Mouse (Mus musculus) adrenal gland, adult 2 months (tissue): ENCODE results near the gene Ces2h. TPM values are rescaled to one million over a fixed set of nuclear protein-coding genes. Genes with fewer than 3 reads are reported as not detected.

ENCODE experiments used
- polyA plus RNA-seq: library from polyadenylated mRNA; depleted of rRNA; stranded (reverse); fragments of >200 nt; gene quantifications from 2 replicates; pipeline ENCODE4 v1.2.3, GENCODE M21; 2012; rRNA removed
- total RNA-seq, 2 experiments: library from RNA; stranded (reverse); gene quantifications; 2 replicates each; pipeline ENCODE4 v1.2.3; 2021

Ces2h gene
- total and polyA plus RNA-seq, 3 experiments = 0.12 TPM; not detected in 2

Other genes starting within 250 kb of the Ces2h start
- gene Ces2b, start 169.3 kb upstream of the Ces2h start, total RNA-seq = under 1 TPM; 0.17 TPM
- not detected in 2 replicates for gene Ces2b, start 169.3 kb upstream of the Ces2h start, polyA plus RNA-seq
- gene Ces2c, start 153.8 kb upstream of the Ces2h start, total RNA-seq = not detected
- 0.04 TPM in 1 of 2 replicates, not detected in the other for gene Ces2c, start 153.8 kb upstream of the Ces2h start, polyA plus RNA-seq
- 1 to 10 TPM; 2.6 to 3.7 TPM for gene Ces2e, start 74.6 kb upstream of the Ces2h start, total RNA-seq
- gene Ces2e, start 74.6 kb upstream of the Ces2h start, polyA plus RNA-seq = 2.2 and 2.5 TPM in 2 replicates
- gene Ces2f, start 53.5 kb upstream of the Ces2h start, total RNA-seq = not detected
- gene Ces2f, start 53.5 kb upstream of the Ces2h start, polyA plus RNA-seq = not detected in 2 replicates
- 1 to 10 TPM; 2.5 to 3.0 TPM for gene Ces2g, start 39.1 kb upstream of the Ces2h start, total RNA-seq
- gene Ces2g, start 39.1 kb upstream of the Ces2h start, polyA plus RNA-seq = 0.73 and 0.75 TPM in 2 replicates
- gene Ces3a, start 47.7 kb downstream of the Ces2h start, total RNA-seq = 1 to 10 TPM in 1 of 2 experiments, under 1 TPM in 1; 0.59 to 3.4 TPM
- 0.63 TPM in 1 of 2 replicates, not detected in the other for gene Ces3a, start 47.7 kb downstream of the Ces2h start, polyA plus RNA-seq
- 1 to 10 TPM in 1 of 2 experiments, not detected in 1; 2.0 TPM for gene Ces3b, start 82.9 kb downstream of the Ces2h start, total RNA-seq
- gene Ces3b, start 82.9 kb downstream of the Ces2h start, polyA plus RNA-seq = not detected in 2 replicates
- under 1 TPM in 1 of 2 experiments, not detected in 1; 0.12 TPM for gene Ces4a, start 130.9 kb downstream of the Ces2h start, total RNA-seq
- gene Ces4a, start 130.9 kb downstream of the Ces2h start, polyA plus RNA-seq = 0.11 and 0.18 TPM in 2 replicates
- gene Cbfb, start 169.8 kb downstream of the Ces2h start, total RNA-seq = 10 to 100 TPM; 68.2 to 80.0 TPM
- 9.3 and 14.3 TPM in 2 replicates for gene Cbfb, start 169.8 kb downstream of the Ces2h start, polyA plus RNA-seq
- 10 to 100 TPM; 20.9 to 30.6 TPM for gene D230025D16Rik, start 224.3 kb downstream of the Ces2h start, total RNA-seq
- 19.3 and 21.5 TPM in 2 replicates for gene D230025D16Rik, start 224.3 kb downstream of the Ces2h start, polyA plus RNA-seq